8 mouse cellular contexts compared by ENCODE assay signal in genomic region chr17:80801991-80802390, GRCm38 (mm10).
DNase-seq lines count a peak whose midpoint lies in the region; ATAC-seq and TF ChIP-seq lines count a peak whose summit lies in the region.

No protein-coding gene starts in this region.

- no peaks in the 10 kb centered on the region for H3K79me2 ChIP-seq in heart, adult 2 months (replicated peaks; ENCODE audit: control insufficient read depth, insufficient read depth, low read length)

- no peak for TF ChIP-seq CTCF in heart, adult 2 months (IDR thresholded peaks at IDR 0.05)

- H3K27me3 ChIP-seq in heart, adult 2 months (ENCODE audit: control insufficient read depth, insufficient read depth, low read length), result no peaks in the 10 kb centered on the region
- no peaks in the 10 kb centered on the region for H3K27me3 ChIP-seq in stomach, embryonic 16.5 days (ENCODE audit: control insufficient read depth, insufficient read depth, low read length)

- H3K9ac ChIP-seq in heart, adult 2 months (ENCODE audit: low read depth, low read length), result peak overlapping the region; percentile 58; the same call in 1 of the 2 replicates
- H3K9ac ChIP-seq in stomach, embryonic 16.5 days (ENCODE audit: low read length), result peak overlapping the region; percentile 49

- H3K9me3 ChIP-seq in stomach, embryonic 16.5 days (replicated peaks; ENCODE audit: control insufficient read depth, low read length), result no peaks in the 10 kb centered on the region

- H3K4me1 ChIP-seq in heart, adult 2 months (ENCODE audit: control insufficient read depth, insufficient read depth, low read length), result peaks cover 22% of the 10 kb centered on the region
- peaks cover 31% of the 10 kb centered on the region for H3K4me1 ChIP-seq in stomach, embryonic 16.5 days (ENCODE audit: control insufficient read depth, insufficient read depth, low read length)

- intact Hi-C loops in heart, adult 2 months (cut with DNase I), result loop anchor here (1.0 to 5.0 kb wide), 4 partner anchors 24 to 115 kb away; partner anchors contain the start of gene Map4k3
- intact Hi-C loops in left cerebral cortex, postnatal 14 days (cut with DNase I), result loop anchor here (5.0 kb wide), 3 partner anchors 40 to 140 kb away; partner anchors contain the start of genes Map4k3 and Tmem178

- peak overlapping the region; percentile 42 for H3K4me2 ChIP-seq in stomach, embryonic 16.5 days (ENCODE audit: low read depth, low read length)

- TF ChIP-seq EP300 in heart, adult 2 months (IDR thresholded peaks at IDR 0.05; ENCODE audit: insufficient read depth, low read depth, low read length), result no peak

- no peak for TF ChIP-seq POLR2A in heart, adult 2 months (IDR thresholded peaks at IDR 0.05; ENCODE audit: insufficient read depth, low read depth, low read length)

- H3K27ac ChIP-seq in heart, adult 2 months, result peak overlapping the region; percentile 89
- peak overlapping the region; percentile 87 for H3K27ac ChIP-seq in stomach, embryonic 16.5 days (ENCODE audit: low read length)

- no peak for DNase-seq in heart, adult 2 months
- DNase-seq in heart, adult 9 months (ENCODE audit: low spot score in 2 of 2), result no peak
- peak; percentile 70 for DNase-seq in right cerebral cortex, adult 18-20 months
- no peak for DNase-seq in right cerebral cortex, postnatal 14 days
- peak; percentile 36 to 37 for DNase-seq in left cerebral cortex, postnatal 14 days (ENCODE audit: low spot score in 2 of 2)
- DNase-seq in thymus, postnatal 4 days, result no peak
- DNase-seq in kidney, postnatal 14 days, result no peak

- peak overlapping the region; percentile 11 for H3K4me3 ChIP-seq in heart, adult 2 months
- no peak overlapping the region for H3K4me3 ChIP-seq in stomach, embryonic 16.5 days (replicated peaks; ENCODE audit: low read length)

- 19% methylated on average over 8 of the region's 8 CpGs for WGBS in heart, adult 2 months
- WGBS in stomach, embryonic 16.5 days, result 24% methylated on average over 8 of the region's 8 CpGs

- H3K36me3 ChIP-seq in heart, adult 2 months (ENCODE audit: control insufficient read depth, insufficient read depth, low read length), result peaks cover 4% of the 10 kb centered on the region
- no peaks in the 10 kb centered on the region for H3K36me3 ChIP-seq in stomach, embryonic 16.5 days (ENCODE audit: control insufficient read depth, insufficient read depth, low read length)

- no peak for ATAC-seq in stomach, embryonic 16.5 days (ENCODE audit: insufficient read depth, low FRiP score)

Comparison
In these comparisons a context has a peak if more than half of its experiments do, and no peak if none do; other contexts are left out.
1. DNase-seq: peak in right cerebral cortex, adult 18-20 months (single experiment) and left cerebral cortex, postnatal 14 days (2 of 2); none in heart, adult 2 months (0 of 2), heart, adult 9 months (0 of 2), right cerebral cortex, postnatal 14 days (single experiment), thymus, postnatal 4 days (single experiment) and kidney, postnatal 14 days (single experiment).